Mouse (Mus musculus): Measurements from ENCODE around the gene Naxd.

DNA sequence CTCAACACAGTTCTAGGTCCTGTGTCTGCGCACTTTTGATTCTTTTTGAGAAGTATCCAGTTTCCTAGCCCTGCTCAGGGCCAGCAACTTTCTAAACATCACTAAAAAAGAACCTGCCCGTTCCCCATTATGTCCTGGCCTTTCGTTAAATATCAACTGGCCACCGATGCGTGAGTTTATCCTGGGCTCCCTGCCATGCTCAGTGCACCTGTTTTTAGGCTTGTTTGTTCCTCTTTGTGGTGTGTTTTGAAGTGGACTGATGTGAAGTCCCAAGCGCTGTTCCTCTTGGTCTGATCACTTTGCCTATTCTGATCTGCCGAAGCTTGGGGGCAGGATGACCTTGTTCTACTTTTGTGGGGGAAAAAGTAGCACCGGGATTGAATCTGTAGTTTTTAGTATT, 26.0 kb upstream of the Naxd start:
- TF ChIP-seq CTCF (IDR thresholded peaks at IDR 0.05 in 2 of 3, conservative IDR thresholded peaks at IDR 0.05 in 1 of 3; ENCODE audit: control insufficient read depth in 1 of 3, insufficient read depth in 1 of 3, low read depth in 2 of 3, low read length in 3 of 3, poor library complexity in 1 of 3, severe bottlenecking in 1 of 3) (no peak), ZMIZ1 (IDR thresholded peaks at IDR 0.05; ENCODE audit: low read depth, low read length) (no peak), UBTF (IDR thresholded peaks at IDR 0.05; ENCODE audit: borderline replicate concordance, insufficient read depth, low read depth, low read length) (no peak), USF1 (IDR thresholded peaks at IDR 0.05; ENCODE audit: low read depth, low read length) (no peak), SMC3 (IDR thresholded peaks at IDR 0.05; ENCODE audit: low read depth, low read length) (no peak), MAZ (IDR thresholded peaks at IDR 0.05; ENCODE audit: low read depth, low read length) (no peak), POLR2AphosphoS5 (IDR thresholded peaks at IDR 0.05; ENCODE audit: borderline replicate concordance, low read depth, low read length) (no peak), NRF1 (IDR thresholded peaks at IDR 0.05; ENCODE audit: insufficient read depth, low read depth, low read length, poor library complexity, severe bottlenecking) (no peak)

Measured in MEL (cell line).